Mouse (Mus musculus): ENCODE data around the gene Parva.

DNA sequence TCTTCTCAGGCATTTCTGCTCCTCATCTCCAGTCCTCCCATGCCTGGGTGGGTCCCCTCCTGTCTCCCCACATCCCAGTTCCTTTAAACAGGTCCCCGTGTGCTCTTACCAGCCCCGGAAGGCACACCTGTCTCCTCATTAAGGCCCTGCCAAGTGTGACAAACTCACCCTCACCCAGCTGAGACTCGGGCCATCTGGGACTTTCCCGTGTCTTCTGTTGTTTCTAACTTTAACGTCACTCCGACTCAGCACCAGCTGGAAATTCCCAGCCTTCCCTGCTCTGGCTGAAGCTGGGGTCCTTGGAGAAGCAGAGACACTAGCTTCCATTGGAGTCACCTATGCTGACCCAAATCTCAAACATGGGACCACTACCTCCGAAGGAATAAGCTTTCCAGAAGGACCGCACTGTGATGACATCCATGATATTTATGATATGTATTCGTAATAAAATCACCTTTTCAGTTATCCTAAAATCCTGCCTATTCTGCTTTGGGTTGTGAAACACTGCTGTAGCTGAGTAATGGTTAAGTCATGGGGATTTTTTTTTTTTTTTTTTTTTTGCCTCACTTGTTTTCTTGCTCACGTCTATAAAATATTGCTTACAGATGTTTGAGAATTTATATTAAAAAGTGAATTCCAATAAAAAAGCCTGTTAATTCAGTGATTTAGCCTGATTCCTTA lies 72.3 kb downstream of the Parva start:
- TF ChIP-seq CTCF (IDR thresholded peaks at IDR 0.05; ENCODE audit: insufficient read depth, low read length), result no peak
- TF ChIP-seq POLR2A (IDR thresholded peaks at IDR 0.05; ENCODE audit: borderline replicate concordance, extremely low read depth, low read depth, low read length), result no peak

Data from lung, adult 2 months (tissue).